Mouse (Mus musculus) duodenum, adult 2 months (tissue): ENCODE data around the gene Gm614. TPM values are rescaled to one million over a fixed set of nuclear protein-coding genes. Genes with fewer than 3 reads are reported as not detected.

Source experiments
- polyA plus RNA-seq: library from polyadenylated mRNA; depleted of rRNA; stranded (reverse); fragments of >200 nt; gene quantifications from 2 replicates; pipeline ENCODE4 v1.2.3, GENCODE M21; 2012; ENCODE audit warnings: low replicate concordance; rRNA removed

The Gm614 gene
- polyA plus RNA-seq: not detected in 2 replicates

DNA sequence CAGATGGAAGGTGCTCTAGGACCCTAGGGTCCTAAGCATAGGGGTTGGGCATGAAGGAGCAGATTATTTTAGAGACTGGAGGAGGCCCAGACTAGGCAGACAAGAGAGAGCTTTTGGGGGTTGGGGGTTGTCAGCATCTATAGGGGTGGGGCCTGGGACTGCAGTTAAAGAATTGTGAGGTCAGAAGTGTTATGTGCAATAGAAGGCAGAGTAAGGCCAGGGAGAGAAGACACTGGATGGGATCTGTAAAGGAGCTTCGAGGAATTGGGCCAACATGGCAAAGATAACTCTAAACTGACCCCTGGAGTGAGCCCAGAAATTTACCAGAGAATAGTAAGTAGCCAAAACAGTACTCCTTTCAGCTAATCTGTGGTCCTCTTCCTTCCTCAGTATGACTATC is at the start of gene Gm614:
Gene Gm614 (minus strand): TSS at position 101 of the 400 bp plus-strand sequence.

GRCm38 (mm10) chrX:101299055-101299454 is 35.3 kb upstream of the Gm614 start, which contains the start of gene Nlgn3:
Gene Nlgn3 (plus strand): TSS chrX:101299168.

DNA sequence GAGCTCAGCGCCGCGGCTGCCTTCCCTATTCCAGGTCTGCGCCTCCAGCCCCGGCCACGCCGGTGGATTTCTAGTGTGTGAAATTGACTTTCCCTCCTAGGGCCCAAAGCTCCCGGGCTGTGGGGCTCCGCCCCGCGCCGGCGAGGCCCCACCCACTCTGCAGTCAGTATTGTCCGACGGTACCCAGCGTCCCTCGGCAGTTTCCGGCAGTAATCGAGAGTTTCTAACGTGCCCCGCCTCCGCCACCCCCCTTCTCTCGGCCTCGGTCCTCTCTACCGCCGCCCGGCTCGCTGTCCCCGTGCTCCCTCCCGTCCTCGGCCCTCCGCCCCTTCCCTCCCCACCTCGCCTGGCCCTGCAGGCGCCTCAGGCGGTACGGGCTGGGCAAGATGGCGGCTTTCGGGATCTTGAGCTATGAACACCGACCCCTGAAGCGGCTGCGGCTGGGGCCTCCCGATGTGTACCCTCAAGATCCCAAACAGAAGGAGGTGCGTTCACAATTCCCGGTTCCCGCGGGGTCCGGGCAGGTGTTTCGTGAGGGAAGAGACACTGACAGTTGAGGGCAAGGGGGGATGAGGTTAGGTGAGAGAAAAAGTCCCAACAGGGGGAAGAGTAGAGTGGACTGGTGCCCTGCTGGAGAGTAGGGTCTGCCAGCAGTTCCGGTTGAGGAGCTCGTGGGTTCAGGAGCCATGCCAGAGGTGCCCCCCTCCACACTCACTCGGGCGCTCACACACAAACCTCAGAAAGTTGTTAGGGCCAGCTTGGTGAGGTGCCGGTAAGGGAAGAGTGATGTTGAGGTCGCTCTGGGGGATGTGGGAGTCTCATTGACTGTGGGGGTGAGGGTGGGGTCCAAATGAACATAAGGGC is 10.3 kb upstream of the Gm614 start, which contains the start of gene Med12:
Gene Med12 (plus strand): TSS at position 156 of the 864 bp plus-strand sequence.

DNA sequence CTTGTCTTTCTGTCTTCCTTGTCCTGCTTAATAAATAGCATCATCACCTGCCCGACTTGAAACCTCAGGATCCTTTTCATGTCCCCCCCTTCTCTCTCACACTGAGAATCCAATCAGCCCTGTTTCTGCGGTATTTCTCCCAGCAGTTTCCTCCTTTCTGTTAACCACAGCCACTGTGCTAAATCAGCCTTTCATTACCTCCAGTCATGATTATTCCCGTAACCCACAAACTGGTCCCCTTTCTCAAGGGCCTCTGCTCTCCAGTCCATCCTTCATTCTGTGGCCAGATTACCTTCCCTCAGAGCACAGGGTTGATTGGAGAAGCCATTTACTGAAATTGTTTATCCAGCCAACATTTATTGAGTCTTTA is 4.9 kb upstream of the Gm614 start, which contains the start of gene Gm20489:
Gene Gm20489 (minus strand): TSS at position 269 of the 370 bp plus-strand sequence.

GRCm38 (mm10) chrX:101268025-101268754 is 4.4 kb upstream of the Gm614 start, which contains the start of gene Il2rg:
Gene Il2rg (minus strand): TSS chrX:101268255.

DNA sequence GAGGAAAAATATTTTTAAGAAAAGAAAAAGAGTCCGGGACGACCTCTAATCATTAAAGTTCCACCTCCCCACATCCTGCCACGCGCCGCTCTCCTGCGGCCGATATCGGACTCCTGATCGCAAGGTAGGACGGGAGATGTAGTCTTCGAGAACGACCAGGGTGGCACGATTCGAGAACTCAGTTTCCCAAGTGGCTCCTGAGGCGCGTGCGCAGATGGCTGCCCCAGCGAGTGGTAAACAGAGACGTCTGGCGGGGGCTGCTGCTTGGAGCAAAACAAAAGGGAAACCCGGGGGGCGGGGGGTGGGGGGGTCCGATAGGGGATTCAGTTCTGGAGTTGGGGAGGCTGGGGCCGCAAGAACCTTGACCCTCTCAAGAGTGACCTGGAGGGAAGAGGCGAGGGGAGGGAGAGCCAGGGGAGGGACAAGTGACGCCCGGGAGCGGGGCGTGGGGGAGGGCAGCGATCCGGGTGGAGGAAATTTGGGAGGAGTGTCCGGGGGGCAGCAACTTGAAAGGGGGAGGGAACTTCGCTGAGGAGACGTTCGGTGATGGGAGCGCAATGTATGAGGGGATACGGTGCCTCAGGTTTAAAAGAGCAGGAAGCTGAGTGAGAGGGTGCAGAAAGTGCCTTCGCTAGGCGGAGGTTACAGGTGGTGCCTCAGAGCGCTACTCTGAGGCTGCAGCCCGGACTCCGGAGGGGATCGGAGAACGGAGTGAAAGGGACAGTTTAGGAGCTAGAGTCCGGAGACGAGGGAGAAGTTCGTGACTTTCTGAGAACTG is 9.7 kb downstream of the Gm614 start, which contains the start of gene Foxo4:
Gene Foxo4 (plus strand): TSS at position 577 of the 778 bp plus-strand sequence.

GRCm38 (mm10) chrX:101221834-101222795 is 41.7 kb downstream of the Gm614 start, which contains the start of gene Snx12:
Gene Snx12 (minus strand): TSS chrX:101222563.

Other genes starting within 250 kb of the Gm614 start
- gene Tex11, start 204.3 kb downstream of the Gm614 start, polyA plus RNA-seq: not detected in 2 replicates
- 0.41 and 2.6 TPM in 2 replicates for gene Slc7a3, start 178.0 kb downstream of the Gm614 start, polyA plus RNA-seq
- gene Snx12, start 41.4 kb downstream of the Gm614 start, polyA plus RNA-seq: 7.3 and 13.9 TPM in 2 replicates
- gene Foxo4, start 9.5 kb downstream of the Gm614 start, polyA plus RNA-seq: 27.4 and 30.8 TPM in 2 replicates
- 5.3 and 11.3 TPM in 2 replicates for gene Il2rg, start 4.3 kb upstream of the Gm614 start, polyA plus RNA-seq
- gene Gm20489, start 5.0 kb upstream of the Gm614 start, polyA plus RNA-seq: not detected in 2 replicates
- gene Med12, start 10.0 kb upstream of the Gm614 start, polyA plus RNA-seq: 92.3 and 204 TPM in 2 replicates
- 0.04 and 0.15 TPM in 2 replicates for gene Nlgn3, start 35.2 kb upstream of the Gm614 start, polyA plus RNA-seq
- gene Gjb1, start 112.4 kb upstream of the Gm614 start, polyA plus RNA-seq: 92.5 and 157 TPM in 2 replicates
- 7.0 and 11.7 TPM in 2 replicates for gene Zmym3, start 156.9 kb upstream of the Gm614 start, polyA plus RNA-seq
- 27.6 and 40.4 TPM in 2 replicates for gene Nono, start 165.3 kb upstream of the Gm614 start, polyA plus RNA-seq
- gene Itgb1bp2, start 185.1 kb upstream of the Gm614 start, polyA plus RNA-seq: 0.13 and 0.36 TPM in 2 replicates